9 mouse cellular contexts compared by ENCODE assay signal in the genomic region with DNA sequence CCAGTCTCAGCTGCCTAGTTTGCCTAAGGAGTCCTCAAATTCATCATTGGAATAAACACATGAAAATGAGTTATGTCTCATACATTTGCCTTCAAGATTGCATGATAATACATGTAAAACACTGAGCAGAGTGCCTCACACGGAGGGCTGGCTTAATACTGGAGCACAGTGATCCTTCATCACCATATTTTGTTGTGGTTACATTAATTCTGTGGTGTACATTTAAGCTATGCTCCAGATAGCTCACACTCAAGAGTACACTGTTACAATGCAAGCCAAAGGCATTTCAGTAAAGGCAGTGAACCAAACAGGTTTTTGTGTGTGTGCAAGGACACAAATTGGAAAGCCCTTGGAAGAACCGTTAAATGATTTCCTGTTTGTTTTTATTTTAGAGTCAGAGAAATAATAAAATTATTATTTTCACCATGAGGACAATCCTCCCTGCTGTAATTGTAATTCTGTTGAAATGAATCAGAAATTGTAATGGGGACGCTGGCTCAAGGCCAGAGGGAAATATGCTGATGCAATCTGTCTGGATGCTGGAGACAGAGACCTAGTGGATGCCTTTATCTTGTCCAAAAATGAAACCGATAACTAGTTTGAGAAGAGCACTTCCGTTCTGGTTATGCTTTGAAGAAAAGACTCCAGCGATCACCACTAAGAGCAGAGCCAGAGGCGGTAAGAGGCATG.
A peak's percentile ranks its signal among the peaks of the same experiment; 100 is the strongest.
DNase-seq lines count a peak whose midpoint lies in the region; ATAC-seq and TF ChIP-seq lines count a peak whose summit lies in the region.
"Had no signal": no experiment of that assay in that cellular context is flagged by ENCODE, and none has a peak within 500 bp of the region (broad histone marks: within the 10 kb centered on the region; RNA-seq: fewer than 3 reads in every experiment).

No protein-coding gene starts in this region.

- no peak for TF ChIP-seq CTCF in hindbrain, postnatal 0 days (IDR thresholded peaks at IDR 0.05; ENCODE audit: low read depth)

- ATAC-seq in heart, embryonic 11.5 days (replicated peaks; ENCODE audit: insufficient number of reproducible peaks, low FRiP score, low TSS enrichment): no peak
- no peak for ATAC-seq in granulocyte monocyte progenitor cell, adult 5-6 weeks (replicated peaks; ENCODE audit: poor library complexity, severe bottlenecking)
- ATAC-seq in hindbrain, postnatal 0 days: no peak

- no peaks in the 10 kb centered on the region for H3K4me1 ChIP-seq in heart, embryonic 11.5 days (ENCODE audit: control insufficient read depth, insufficient read depth, low read length)
- H3K4me1 ChIP-seq in hindbrain, postnatal 0 days (ENCODE audit: insufficient read depth, low read length): no peaks in the 10 kb centered on the region

- no peak overlapping the region for H3K4me3 ChIP-seq in heart, embryonic 11.5 days (ENCODE audit: low read depth, low read length)
- no peak overlapping the region for H3K4me3 ChIP-seq in hindbrain, postnatal 0 days (ENCODE audit: low read length)

- H3K4me2 ChIP-seq in heart, embryonic 11.5 days: no peak overlapping the region
- no peak overlapping the region for H3K4me2 ChIP-seq in hindbrain, postnatal 0 days (ENCODE audit: low read depth, low read length)

- H3K9me3 ChIP-seq in heart, embryonic 11.5 days (replicated peaks; ENCODE audit: control insufficient read depth, low read length): no peaks in the 10 kb centered on the region
- no peaks in the 10 kb centered on the region for H3K9me3 ChIP-seq in hindbrain, postnatal 0 days (ENCODE audit: low read length)

- 80% methylated on average over 7 of the region's 7 CpGs for WGBS in heart, embryonic 11.5 days (ENCODE audit: insufficient replicate concordance)
- WGBS in hindbrain, postnatal 0 days: 69% methylated on average over 7 of the region's 7 CpGs

- H3K9ac ChIP-seq in heart, embryonic 11.5 days (ENCODE audit: low read depth, low read length): no peak overlapping the region
- no peak overlapping the region for H3K9ac ChIP-seq in hindbrain, postnatal 0 days (replicated peaks; ENCODE audit: low read length)
- H3K9ac ChIP-seq: liver, embryonic 14.5 days had no signal

- H3K27ac ChIP-seq in heart, embryonic 11.5 days (ENCODE audit: low read depth, low read length): no peak overlapping the region
- H3K27ac ChIP-seq in hindbrain, postnatal 0 days: no peak overlapping the region
- H3K27ac ChIP-seq: liver, embryonic 14.5 days had no signal

- H3K36me3 ChIP-seq in heart, embryonic 11.5 days (ENCODE audit: control insufficient read depth, insufficient read depth, low read length): no peaks in the 10 kb centered on the region
- no peaks in the 10 kb centered on the region for H3K36me3 ChIP-seq in hindbrain, postnatal 0 days (ENCODE audit: insufficient read depth, low read length)

- H3K27me3 ChIP-seq in heart, embryonic 11.5 days (ENCODE audit: control insufficient read depth, insufficient read depth, low read length): no peaks in the 10 kb centered on the region
- H3K27me3 ChIP-seq in hindbrain, postnatal 0 days (ENCODE audit: insufficient read depth, low read length): no peaks in the 10 kb centered on the region

- DNase-seq in heart, adult 18-20 months: peak; percentile 49 to 63
- DNase-seq in 416B (ENCODE audit: low read depth): peak; percentile 1
- peak; percentile 35 for DNase-seq in brain, adult 2 months (ENCODE audit: low read depth, low spot score)
- peak; percentile 59 to 81 for DNase-seq in layer of hippocampus, adult 8-10 months (ENCODE audit: low spot score in 2 of 2)
- DNase-seq in spleen, postnatal 36 days (ENCODE audit: low spot score in 2 of 2): no peak
- DNase-seq in hindbrain, postnatal 0 days (ENCODE audit: low spot score): no peak

Comparison
In these comparisons a context has a peak if more than half of its experiments do, and no peak if none do; other contexts are left out.
1. DNase-seq: peak in heart, adult 18-20 months (2 of 2), 416B (single experiment), brain, adult 2 months (single experiment) and layer of hippocampus, adult 8-10 months (2 of 2); none in spleen, postnatal 36 days (0 of 2) and hindbrain, postnatal 0 days (single experiment).